Mouse (Mus musculus) 3T3-L1 (cell line): ENCODE results near the gene Pde10a.
A peak's percentile ranks its signal among the peaks of the same experiment; 100 is the strongest.

ENCODE experiments used
- DNase-seq: peaks from one replicate; pipeline ENCODE4 v3.0.0-alpha.2; 2015; ENCODE audit warnings: low read depth, low spot score

Gene Pde10a

DNA sequence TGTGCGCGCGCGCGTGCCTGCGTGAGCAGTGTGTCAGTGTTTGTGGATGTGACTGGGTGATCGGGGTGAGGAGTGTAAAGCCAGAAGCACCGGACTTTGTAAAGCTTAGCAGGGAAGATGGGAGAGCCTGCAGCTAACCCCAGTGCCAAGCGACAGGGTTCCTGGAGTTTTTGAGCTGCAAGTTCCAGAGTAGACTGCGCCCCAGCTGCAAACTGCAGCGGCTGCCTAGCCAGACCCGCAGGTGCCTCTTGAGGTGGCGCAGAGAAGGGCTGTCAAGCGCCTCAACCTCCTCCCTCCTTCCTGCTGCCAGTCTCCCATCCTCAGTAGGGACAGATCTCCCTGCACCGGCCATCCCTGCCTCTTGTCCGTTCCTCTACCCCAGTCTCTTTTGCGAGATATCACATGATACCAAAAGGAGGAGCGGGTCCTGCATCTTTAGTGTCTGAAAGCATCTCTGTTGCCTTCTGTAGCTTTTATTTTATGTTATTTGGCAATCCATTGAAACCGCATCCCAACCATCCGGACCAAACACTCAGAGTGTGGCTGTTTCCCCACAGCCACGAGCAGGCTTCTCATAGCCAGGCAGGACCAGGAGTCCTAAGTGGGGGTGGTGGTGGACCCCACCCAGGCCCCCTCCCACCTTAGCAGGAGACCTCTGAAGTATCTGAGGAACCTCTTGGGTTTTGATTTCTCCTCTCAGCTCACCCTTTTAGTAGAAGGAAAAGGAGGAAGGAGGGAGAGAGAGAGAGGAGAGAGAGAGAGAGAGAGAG is 984 bp downstream of the Pde10a start:
- no peak for DNase-seq

DNA sequence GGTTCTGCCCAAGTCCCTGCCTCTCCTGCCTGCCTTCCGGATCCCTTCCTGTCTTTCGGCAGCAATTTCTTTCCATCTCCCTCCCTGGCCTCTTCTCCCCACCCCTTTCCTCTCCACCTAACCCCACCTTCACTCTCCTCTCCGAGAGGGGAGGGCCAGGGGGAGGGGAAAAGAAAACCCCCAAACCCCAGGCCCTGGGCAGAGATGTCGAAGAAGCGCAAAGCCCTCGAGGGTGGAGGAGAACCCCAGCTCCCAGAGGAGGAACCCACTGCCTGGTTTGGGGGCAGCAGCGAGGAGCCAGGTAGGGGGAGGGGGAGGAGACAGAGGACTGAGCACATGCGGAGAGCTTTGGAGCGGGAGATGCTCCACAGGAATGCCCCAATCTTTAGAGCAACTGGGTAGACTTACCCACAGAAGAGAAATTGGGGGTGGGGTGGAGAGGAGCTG is 1.7 kb downstream of the Pde10a start:
- DNase-seq = no peak

DNA sequence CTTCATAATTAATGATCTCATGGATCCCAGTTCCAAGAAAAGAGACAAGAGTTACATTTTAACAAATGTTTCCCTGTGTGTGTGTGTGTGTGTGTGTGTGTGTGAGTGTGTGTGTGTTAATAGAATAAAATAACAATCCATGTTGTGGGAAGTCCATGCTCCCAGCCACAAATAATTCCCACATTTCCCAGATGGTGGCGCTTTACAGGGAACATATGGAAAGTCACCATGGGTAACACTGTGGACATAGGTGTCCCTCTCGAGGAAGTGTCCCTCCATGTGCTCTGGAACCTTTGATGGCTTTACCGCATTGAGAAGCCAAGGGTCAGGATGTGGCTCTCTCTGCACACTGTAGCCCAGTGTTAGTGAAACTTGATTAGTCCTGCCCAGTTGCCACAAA is 3.5 kb downstream of the Pde10a start:
- no peak for DNase-seq

DNA sequence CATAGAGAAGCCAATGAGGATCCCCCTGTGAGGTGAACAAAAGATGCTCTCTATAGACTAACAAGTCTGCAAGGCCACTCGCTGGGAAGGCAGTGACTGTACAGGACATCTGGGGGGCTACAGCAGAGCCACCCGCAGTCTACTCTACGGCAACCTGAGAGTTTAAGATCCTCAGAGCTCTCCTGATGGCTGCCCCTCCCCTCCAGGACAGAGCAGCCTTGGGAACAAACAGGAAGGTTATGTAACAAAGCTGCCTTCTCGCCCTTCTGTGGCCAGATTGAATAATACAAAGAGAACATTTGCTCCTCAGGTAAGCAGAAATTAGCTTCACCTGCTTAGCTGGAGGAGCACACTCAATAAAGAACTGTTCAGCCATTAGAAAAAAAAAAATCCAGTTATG is 7.4 kb downstream of the Pde10a start:
- no peak for DNase-seq

DNA sequence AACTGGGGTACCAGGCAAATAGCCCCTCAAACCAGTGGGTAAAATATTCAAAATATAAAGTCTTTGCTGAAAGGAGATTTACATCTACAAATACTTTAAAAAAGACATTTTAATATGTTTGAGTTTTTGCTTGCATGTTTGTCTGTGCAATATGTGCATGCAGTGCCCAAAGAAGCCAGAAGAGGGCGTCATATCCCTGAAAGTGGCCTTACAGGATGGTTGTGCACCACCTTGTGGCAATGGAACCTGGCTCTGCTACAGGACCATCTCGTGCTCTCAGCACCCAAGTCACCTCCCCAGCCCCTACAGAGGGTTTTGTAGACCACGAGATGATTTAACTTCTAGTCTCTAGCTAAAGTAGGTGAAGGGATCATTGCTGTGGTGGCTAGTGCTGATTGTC is 8.7 kb downstream of the Pde10a start:
- no peak for DNase-seq

DNA sequence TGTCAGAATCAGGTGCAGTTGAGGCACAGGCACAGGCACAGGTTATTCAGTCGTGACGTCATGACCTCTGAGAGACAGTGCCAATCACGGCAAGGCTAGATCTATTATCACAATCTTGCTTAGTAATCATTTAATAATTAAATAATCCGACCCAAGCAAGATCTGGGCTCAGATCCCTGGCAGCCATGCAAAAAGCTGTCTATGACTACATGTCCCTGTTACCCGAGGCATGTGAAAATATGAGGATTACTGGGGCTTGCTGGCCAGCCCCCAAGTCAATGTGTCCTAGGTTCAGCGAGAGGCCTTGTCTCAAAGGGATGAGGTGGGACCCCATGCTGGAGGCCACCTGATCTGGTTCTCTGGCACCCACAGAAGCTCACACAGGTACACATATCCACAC is 11.3 kb downstream of the Pde10a start:
- no peak for DNase-seq

DNA sequence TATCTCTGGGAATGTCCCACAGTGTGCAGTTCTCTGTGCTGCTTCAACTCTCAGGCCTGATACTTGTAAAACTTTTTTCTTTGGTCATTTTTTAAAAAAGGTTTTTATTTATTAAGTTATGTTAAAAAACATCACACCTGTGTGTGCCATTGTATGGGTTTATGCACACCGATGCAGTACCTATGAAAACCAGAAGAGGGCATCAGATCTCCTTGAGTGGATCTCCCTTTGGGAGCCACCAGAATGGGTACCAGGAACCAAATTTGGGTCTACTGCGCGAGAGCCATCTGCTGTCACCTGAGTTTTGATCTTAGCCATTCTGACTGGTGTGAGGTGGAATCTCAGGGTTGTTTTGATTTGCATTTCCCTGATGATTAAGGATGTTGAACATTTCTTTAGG is 12.9 kb downstream of the Pde10a start:
- peak; percentile 28 for DNase-seq

DNA sequence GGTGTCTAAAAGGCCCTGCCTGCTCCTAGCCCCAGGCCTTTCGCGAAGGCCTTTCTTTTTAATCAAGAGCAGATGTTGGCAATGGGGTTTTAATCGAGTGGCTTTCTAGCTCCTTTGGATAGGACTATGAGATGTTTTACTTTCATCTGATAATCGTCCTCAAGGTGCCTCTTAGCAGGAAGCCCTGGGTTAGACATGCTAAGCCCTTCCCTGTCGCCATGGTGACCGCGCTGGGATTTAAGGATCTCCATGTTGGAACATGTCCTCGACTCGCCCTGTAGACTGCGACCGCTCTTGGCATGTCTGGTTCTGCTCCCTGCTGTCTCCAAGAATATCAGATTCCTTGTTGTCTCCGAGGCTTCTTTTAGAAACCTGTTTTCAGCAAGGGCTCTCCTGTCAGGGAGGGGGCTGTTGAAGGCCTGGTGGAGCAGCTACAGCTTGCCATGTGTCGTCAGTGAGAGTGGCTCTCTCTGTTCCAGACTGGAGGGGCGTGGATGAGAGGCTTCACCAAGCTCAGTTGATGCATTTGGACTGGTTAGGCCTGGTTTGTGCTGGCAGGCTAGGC is 16.9 kb downstream of the Pde10a start:
- peak; percentile 50 for DNase-seq

DNA sequence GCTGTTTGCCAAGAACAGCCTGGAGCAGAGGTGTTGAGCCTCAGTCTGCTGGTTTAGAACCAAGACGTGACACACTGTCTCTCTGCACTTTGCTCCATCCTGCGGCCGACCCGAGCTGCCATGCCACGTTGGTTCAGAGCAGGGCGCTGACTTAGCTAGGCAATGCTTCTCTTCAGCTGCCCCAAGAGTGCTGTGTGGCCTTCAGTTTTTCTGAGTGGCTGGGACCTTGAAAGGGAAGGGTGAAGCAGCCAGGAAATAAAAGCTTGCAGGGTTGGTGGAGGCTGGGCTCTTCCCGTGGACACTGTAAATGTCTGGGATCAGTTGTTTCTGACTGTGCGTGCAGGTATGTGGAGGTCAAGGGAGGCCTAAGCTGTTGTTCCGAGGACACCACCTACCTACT is 21.2 kb downstream of the Pde10a start:
- no peak for DNase-seq

DNA sequence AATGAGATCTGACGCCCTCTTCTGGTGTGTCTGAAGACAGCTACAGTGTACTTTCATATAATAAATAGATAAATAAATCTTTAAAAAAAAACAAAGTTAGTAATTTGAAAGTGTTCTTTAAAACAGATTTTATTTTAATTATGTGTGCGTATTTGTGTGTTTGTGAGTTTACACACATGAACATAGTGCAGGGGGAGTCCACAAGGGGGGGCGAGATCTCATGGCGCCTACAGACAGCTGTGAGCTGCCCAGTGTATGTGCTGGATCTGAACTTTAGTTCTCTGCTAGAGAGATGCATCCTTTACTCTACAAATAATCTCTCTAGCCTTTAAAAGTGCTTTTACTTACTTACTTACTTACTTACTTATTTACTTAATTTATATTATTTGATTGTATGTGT is 23.6 kb downstream of the Pde10a start:
- no peak for DNase-seq

DNA sequence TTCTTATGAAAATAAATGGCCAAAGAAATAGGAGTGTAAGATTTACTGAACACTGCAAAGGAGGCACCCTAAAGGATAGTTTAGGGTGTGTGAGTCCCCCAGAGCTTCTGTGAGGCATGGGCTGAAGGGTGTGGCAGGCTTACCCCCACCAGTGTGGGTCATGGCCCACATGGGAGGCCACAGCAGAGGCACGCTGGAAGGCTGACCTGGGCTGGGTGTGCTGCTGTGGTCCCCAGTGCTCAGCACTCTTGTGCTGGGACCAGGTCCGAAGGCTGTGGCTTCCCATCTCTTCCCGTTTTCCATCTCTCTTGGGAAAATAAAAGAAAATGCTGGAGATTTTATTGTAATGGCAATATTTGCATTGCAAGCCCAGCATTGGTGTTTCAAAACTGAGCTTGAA is 26.5 kb downstream of the Pde10a start:
- DNase-seq = no peak

DNA sequence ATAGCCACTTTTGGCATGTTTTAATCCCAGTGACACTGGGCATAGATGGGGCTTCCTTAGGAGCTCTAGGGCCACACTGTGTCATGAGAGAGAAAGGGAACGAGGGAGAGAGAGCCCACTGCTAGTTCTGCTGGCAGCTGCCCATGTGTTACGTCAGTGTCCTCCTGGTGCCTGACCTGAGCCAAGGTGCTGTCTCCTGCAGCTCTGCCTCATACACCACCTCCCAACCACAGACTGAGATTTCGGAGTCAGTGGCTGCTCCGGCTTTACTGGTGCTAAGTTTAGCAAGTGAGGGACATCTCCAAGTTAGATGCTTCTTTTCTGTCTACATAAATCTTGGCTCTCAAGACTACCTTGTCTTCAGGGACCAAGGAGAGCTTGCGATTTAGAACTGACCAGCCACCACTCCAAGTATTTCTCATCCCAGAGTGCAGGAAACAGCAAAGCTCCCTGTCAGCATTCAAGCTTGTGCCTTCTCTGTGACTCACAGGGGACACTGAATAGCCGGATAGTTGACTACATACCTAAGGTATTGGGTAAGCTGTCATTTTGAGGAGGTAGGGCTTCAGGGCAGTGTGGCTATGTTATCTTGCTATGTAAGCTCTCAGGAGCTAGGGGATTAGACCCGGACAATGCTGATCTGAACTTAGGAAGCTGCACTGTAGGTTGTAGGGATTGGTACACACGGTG is 27.3 kb downstream of the Pde10a start:
- peak; percentile 71 for DNase-seq

DNA sequence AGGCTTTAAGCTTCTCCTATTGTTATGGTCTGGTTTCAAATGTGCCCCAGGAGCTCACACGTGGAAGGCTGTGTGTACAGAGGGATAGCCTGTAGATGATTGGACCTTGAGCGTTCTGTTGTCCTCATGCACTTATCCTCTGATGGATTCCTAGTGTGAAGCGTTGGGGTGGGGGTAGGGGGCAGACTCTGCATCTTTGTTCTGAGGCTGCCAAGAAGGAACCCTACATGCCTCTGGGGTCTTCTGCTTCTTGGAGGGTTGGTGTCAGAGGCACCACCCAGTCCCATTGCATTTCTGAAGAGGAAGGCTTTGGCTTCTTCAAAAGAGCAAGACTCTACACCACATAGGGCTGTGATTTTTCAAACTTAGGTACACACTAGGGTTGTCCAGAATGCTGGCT is 28.4 kb downstream of the Pde10a start:
- DNase-seq = no peak

DNA sequence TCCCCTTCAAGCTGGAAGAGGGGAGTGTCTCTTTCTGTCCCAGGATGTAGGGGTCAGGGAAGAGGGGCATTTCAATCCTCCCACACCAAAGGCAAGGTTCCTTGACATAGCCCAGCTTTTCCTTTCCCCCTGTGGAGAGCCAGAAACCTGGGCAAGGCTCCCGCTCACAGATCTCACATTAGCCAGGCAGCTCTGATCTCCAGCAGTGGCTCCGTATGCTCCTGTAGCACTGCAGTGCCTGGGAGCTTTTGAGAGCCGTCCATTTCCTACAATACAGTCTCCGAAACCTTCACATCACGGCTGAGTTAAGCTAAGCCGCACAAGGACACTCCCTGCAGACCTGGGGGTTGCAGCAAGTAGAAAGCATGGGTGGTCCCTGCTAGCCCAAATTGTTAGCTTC is 29.0 kb downstream of the Pde10a start:
- no peak for DNase-seq

DNA sequence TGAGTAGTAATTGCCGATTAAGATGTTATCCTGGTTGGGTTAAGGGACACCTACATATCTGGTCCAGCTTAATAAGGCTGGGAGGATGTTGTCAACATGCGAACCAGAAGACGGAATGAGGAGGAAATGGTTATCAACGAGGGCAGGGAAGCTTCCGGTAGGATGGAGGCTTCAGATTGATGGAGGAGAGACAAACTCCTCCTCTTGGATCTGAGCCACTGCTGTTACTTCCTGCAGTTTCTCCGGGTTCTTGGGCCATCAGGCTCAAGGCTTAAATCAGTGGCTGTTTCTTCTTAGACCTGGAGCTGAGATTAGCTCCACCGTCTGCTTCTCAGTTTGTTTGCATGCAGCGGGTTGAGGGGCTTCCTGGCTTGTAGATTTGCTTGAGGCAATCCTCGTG is 30.6 kb downstream of the Pde10a start:
- no peak for DNase-seq

DNA sequence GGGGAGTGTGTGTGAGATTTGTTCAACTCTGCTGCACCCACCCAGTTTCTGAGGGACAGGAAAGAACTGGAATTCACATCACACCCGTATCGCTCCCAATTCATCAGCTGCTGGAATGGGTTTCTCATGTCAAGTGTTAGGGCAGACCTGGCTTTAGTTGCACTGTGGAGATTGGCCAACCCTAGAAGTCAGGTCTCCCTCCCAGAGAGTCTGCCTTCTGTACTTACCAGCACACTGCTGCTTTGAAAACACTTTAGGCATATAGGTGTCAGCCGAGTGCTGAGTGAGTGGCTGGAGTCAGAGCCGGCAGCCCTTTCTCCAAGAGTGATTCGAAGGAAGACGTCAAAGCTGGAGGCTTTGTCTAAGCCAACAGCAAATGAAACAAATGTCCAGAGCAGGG is 31.1 kb downstream of the Pde10a start:
- no peak for DNase-seq

DNA sequence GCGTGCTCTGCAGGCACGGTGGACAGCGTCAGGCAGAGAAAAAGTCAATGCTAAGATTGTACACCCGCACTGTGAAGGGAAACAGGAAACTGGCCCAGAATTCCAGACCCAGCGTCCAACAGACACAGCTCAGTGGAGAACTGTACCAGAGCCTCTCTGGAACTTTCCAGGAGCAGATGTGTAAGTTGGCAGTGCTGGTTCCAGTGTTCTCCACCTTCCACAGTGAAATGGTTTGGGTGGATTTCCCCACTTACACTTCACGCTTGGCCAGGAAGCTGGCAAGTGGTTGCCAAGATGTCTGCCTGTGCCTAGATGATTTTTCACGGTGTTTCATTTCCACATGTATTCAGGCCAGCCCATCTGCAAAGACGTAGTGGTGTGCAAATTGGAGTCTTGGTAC is 32.8 kb downstream of the Pde10a start:
- no peak for DNase-seq

DNA sequence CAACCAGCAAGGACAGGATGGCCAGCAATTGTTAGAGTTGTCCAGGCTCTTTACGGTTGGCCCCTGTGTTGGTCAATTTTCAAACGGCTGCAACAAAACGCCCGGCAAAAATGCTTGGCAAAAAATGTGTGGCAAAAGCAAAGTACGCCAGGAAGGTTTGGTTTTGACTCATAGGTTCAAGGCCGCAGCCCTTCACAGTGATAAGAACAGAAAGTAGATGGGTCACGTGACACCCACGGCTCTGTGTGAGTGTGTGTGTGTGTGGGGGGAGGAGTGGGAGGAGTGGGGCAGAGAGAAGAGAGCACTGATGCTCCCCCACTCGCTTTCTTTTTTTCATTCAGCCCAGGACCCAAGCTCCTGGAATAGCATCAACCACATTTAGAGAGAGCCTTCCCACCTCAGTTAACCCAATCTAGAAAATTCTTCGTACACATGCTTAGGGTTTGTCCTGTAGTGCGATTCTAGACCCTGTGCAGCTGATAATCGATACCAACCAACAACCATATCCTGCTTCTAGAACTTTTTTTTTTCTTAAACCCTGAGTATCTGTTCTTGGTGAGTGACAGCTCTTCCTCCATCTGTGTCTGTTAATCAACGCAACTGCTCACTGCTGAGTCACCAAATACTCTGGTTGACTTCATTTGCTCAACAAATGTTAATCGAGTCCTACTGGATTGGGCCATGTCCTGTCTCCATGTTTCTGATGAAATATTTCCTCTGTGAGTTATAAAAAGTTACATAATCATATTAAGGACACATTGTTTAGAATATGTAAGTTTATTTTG is 37.1 kb downstream of the Pde10a start:
- peak; percentile 21 for DNase-seq

DNA sequence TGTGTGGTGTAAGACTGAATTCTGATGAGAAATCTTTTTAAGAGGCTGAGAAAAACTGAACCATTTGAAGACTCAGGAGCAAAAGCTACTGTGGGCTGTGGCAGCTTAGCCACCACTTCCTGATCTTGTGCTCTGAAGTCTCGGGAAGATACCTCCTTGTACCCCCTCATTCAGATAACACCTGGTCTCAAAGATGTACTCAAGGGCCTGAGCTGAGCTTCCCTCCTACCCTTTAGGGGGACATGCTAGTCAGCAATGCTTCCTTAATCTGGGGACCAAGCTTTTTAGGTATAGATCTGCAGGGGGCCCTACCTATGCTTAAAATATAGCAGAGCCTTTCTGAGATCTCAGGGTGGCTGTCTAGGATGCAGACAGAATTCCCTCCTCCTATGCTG is 37.7 kb downstream of the Pde10a start:
- DNase-seq = no peak

DNA sequence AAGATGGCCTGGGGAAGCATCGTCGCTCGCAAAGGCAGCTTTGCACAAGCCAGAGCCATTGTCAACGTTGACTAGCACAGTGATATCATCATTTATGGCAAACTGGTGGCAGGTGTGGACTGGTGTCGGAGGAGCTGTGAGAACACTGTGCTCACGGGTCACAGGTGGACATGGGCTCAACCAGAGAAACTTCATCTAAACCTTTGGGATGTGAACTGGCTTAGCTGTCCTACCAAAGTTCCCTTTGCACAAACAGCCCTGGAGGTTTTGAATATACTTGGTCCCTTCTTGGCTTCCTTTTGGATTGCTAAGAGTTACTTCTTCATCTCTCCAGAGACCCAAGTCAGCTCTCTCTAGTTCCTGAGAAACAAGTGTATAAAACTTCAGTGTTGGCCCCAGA is 41.7 kb downstream of the Pde10a start, which contains the start of gene Gm17087:
Gene Gm17087, minus strand, starts transcription at position 101 of the 400 bp plus-strand sequence.
- DNase-seq = no peak

DNA sequence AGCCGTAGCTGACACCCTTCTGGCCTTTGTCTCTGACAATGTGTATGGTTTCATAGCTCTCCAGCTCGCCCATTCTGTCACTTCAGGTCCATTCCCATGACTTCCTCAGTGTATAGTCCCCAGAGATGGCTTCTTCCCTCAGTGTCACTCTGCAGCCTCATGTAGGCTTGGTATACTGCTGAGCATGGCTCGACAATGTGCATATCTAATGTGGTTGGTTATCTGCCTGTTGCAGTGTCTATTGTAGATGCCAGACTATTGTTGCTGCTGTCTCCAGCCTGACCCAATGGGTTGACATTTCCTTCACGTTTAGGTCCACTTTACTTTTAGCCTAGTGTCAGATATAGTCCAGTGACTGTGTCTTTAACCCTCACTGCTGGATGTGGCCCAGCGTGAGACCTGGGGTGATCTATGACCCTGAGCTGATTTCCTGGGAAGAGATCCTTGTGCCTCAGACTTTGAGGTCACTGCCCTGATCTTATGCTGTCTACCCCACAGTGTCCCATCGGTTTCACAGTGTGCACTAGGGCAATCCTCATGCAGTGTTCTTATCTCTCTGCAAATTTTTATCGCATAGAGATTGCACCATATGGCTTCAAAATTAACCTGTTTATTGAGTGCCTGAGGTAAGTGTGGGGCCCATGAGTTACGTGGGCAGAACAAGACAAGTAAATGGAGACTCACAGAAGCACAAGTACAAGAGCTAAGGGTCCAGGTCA is 48.5 kb downstream of the Pde10a start:
- no peak for DNase-seq

DNA sequence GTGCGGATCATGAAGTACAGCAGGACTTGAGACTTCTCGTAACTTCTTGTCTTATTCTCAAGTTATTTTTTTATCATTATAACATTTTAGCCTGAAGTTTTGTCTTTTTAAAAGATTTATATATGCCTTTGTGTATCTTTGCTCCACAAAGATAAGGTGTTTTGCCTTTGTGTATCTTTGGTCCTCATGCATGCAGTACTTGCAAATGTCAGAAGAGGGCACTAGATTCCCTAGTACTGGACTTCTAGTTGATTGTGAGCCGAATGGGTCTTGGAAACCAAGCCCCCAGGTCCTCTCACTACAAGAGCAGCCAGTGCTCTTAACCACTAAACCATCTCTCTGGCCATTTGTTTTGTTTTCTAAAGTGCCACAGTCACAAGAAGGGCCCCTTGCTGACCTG is 55.2 kb downstream of the Pde10a start:
- peak; percentile 36 for DNase-seq
